Mouse (Mus musculus) intestine, postnatal 0 days (tissue): ENCODE results near the gene Baz1b. TPM values are rescaled to one million over a fixed set of nuclear protein-coding genes. Genes with fewer than 3 reads are reported as not detected.

Experiments used
- ATAC-seq: fragments of 200-750 bp; cut with Nextera tagmentation; 2 replicates; pipeline ENCODE4 v1.8.0; 2017; ENCODE audit warnings: mild to moderate bottlenecking, moderate TSS enrichment, moderate library complexity
- H3K27ac ChIP-seq: fragments of 300-500 bp; sonication (generic); 2 replicates; pipeline ENCODE4 v1.5.1; 2014; ENCODE audit warnings: mild to moderate bottlenecking, low read depth, low read length, moderate library complexity
- H3K27me3 ChIP-seq: fragments of 300-500 bp; sonication (generic); replicated peaks from 2 replicates; pipeline ENCODE4 v1.6.1; 2014; ENCODE audit warnings: low read length, mixed read lengths; ENCODE audit not compliant: control insufficient read depth, insufficient read depth
- H3K36me3 ChIP-seq: fragments of 300-500 bp; sonication (generic); 2 replicates; pipeline ENCODE4 v1.6.1; 2014; ENCODE audit warnings: mild to moderate bottlenecking, moderate library complexity; ENCODE audit not compliant: control insufficient read depth, insufficient read depth
- H3K4me1 ChIP-seq: fragments of 300-500 bp; sonication (generic); replicated peaks from 2 replicates; pipeline ENCODE4 v1.6.1; 2014; ENCODE audit warnings: antibody characterized with exemption, low read length, mixed read lengths; ENCODE audit not compliant: control insufficient read depth, insufficient read depth
- H3K4me2 ChIP-seq: fragments of 300-500 bp; sonication (generic); replicated peaks from 2 replicates; pipeline ENCODE4 v1.6.1; 2014; ENCODE audit warnings: low read depth, mild to moderate bottlenecking, moderate library complexity
- H3K4me3 ChIP-seq: fragments of 300-500 bp; sonication (generic); 2 replicates; pipeline ENCODE4 v1.5.1; 2014; ENCODE audit warnings: low read depth, low read length
- H3K9ac ChIP-seq: fragments of 300-500 bp; sonication (generic); 2 replicates; pipeline ENCODE4 v1.6.1; 2014; ENCODE audit warnings: mild to moderate bottlenecking, low read depth, low read length
- H3K9me3 ChIP-seq: fragments of 300-500 bp; sonication (generic); 2 replicates; pipeline ENCODE4 v1.6.1; 2016; ENCODE audit warnings: mixed run types; ENCODE audit not compliant: control insufficient read depth
- CTCF ChIP-seq: sonication (generic); IDR thresholded peaks from 2 replicates; pipeline ENCODE4 v1.5.1; 2016; ENCODE audit warnings: low read depth, mild to moderate bottlenecking, control low read depth, antibody characterized with exemption, moderate library complexity
- WGBS: fragments of 180-500 bp; shearing (Covaris S2); extraction: QIAGEN DNeasy Blood & Tissue Kit; methylation state at CpG from one replicate; pipeline ENCODE4 v1.1.7; 2014; 5-methylcytosine and 5-hydroxymethylcytosine counted together
- polyA plus RNA-seq: library from polyadenylated mRNA; unstranded; fragments of >200 nt; fragmentation: Nextera tagmentation; extraction: Ambion mirVana; gene quantifications from 2 replicates; pipeline ENCODE4 v1.2.1, GENCODE M21; 2015

Gene Baz1b
- polyA plus RNA-seq, 1 experiment from 2014 or later = 11.0 TPM

GRCm38 (mm10) chr5:135269451-135269850, 82.4 kb downstream of the Baz1b start:
- no peak overlapping the region for H3K9ac ChIP-seq
- no peak overlapping the region for H3K4me2 ChIP-seq
- H3K36me3 ChIP-seq = no peaks in the 10 kb centered on the region
- ATAC-seq = no peak
- no peak overlapping the region for H3K4me3 ChIP-seq
- H3K27ac ChIP-seq = no peak overlapping the region
- H3K27me3 ChIP-seq = no peaks in the 10 kb centered on the region
- H3K9me3 ChIP-seq = no peaks in the 10 kb centered on the region
- WGBS = 79% methylated on average over 8 of the region's 8 CpGs
- no peak for TF ChIP-seq CTCF
- H3K4me1 ChIP-seq = 0 out of 2 replicates have a peak, but pooled peaks cover 1% of the 10 kb centered on the region

- Histone ChIP-seq H3K9me3 (no peaks in the 10 kb centered on the region), H3K4me2 (no peak overlapping the region), H3K4me3 (no peak overlapping the region), H3K27me3 (no peaks in the 10 kb centered on the region), H3K27ac (no peak overlapping the region), H3K36me3 (no peaks in the 10 kb centered on the region), H3K4me1 (no peaks in the 10 kb centered on the region; the same call in 1 of the 2 replicates), H3K9ac (no peak overlapping the region)
- ATAC-seq = no peak
- whole genome bisulfite sequencing = 77% methylated on average over 4 of the region's 4 CpGs
- no peak for TF ChIP-seq CTCF
Measured at GRCm38 (mm10) chr5:135270361-135270760, 83.3 kb downstream of the Baz1b start.

GRCm38 (mm10) chr5:135271563-135272165, 84.6 kb downstream of the Baz1b start:
- Histone ChIP-seq H3K27ac (no peak overlapping the region), H3K4me2 (no peak overlapping the region), H3K9me3 (no peaks in the 10 kb centered on the region), H3K4me3 (no peak overlapping the region), H3K4me1 (no peaks in the 10 kb centered on the region; the same call in 1 of the 2 replicates), H3K27me3 (0 out of 2 replicates have a peak, but pooled peaks cover 5% of the 10 kb centered on the region), H3K9ac (no peak overlapping the region), H3K36me3 (no peaks in the 10 kb centered on the region)
- no peak for ATAC-seq
- 77% methylated on average over 12 of the region's 12 CpGs for WGBS
- no peak for TF ChIP-seq CTCF

- ATAC-seq = no peak
- no peaks in the 10 kb centered on the region for H3K36me3 ChIP-seq
- no peak for TF ChIP-seq CTCF
- H3K27ac ChIP-seq = no peak overlapping the region
- H3K4me1 ChIP-seq = no peaks in the 10 kb centered on the region; the same call in 1 of the 2 replicates
- no peak overlapping the region for H3K4me3 ChIP-seq
- 0 out of 2 replicates have a peak, but pooled peaks cover 5% of the 10 kb centered on the region for H3K27me3 ChIP-seq
- H3K9ac ChIP-seq = no peak overlapping the region
- H3K4me2 ChIP-seq = peak overlapping the region; percentile 35; the same call in 1 of the 2 replicates
- 38% methylated on average over 15 of the region's 15 CpGs for WGBS
- H3K9me3 ChIP-seq = no peaks in the 10 kb centered on the region
Measured at GRCm38 (mm10) chr5:135274663-135275396, 87.8 kb downstream of the Baz1b start.

DNA sequence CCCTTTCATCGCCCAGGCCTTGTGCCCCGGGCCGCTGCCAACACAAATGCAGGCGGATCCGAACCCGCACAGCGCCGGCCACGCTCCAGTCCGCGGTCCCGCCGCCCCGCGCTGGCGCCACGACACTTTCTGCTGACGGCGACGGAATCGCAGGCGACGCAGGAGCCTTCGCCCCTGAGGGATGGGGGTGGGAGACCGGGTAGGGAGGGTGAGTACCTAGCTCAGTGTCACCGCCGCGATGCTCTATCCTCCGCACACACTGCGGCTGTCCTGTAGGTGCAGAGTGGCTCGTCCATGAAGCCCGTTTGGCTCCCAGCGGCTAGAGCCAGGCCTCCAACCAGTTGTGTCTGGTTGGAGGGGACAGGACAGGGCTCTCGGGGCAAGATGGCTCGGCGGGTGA, 89.5 kb downstream of the Baz1b start:
- Histone ChIP-seq H3K27ac (no peak overlapping the region), H3K4me3 (peak overlapping the region; percentile 20; the same call in 1 of the 2 replicates), H3K36me3 (no peaks in the 10 kb centered on the region), H3K27me3 (0 out of 2 replicates have a peak, but pooled peaks cover 5% of the 10 kb centered on the region), H3K9ac (no peak overlapping the region), H3K4me2 (peak overlapping the region; percentile 58), H3K4me1 (no peaks in the 10 kb centered on the region; the same call in 1 of the 2 replicates), H3K9me3 (no peaks in the 10 kb centered on the region)
- no peak for TF ChIP-seq CTCF
- 8% methylated on average over 36 of the region's 36 CpGs for WGBS
- ATAC-seq = no peak

- WGBS = 70% methylated on average over 9 of the region's 9 CpGs
- ATAC-seq = no peak
- H3K27me3 ChIP-seq = 0 out of 2 replicates have a peak, but pooled peaks cover 5% of the 10 kb centered on the region
Measured at GRCm38 (mm10) chr5:135280226-135280625, 93.2 kb downstream of the Baz1b start.

More at GRCm38 (mm10) chr5:135280226-135280625, 93.2 kb downstream of the Baz1b start:
- Histone ChIP-seq H3K4me1 (no peaks in the 10 kb centered on the region; the same call in 1 of the 2 replicates), H3K4me2 (no peak overlapping the region), H3K4me3 (no peak overlapping the region), H3K36me3 (no peaks in the 10 kb centered on the region), H3K9ac (no peak overlapping the region), H3K27ac (no peak overlapping the region), H3K9me3 (no peaks in the 10 kb centered on the region)
- no peak for TF ChIP-seq CTCF
